Mouse (Mus musculus) liver, embryonic 14.5 days (tissue): ENCODE data around the gene Jchain. TPM values are rescaled to one million over a fixed set of nuclear protein-coding genes. Genes with fewer than 3 reads are reported as not detected.

Source experiments
- ATAC-seq: fragments of 200-750 bp; cut with Nextera tagmentation; 2 replicates; pipeline ENCODE4 v1.8.0; 2017; ENCODE audit warnings: moderate number of reproducible peaks, mild to moderate bottlenecking, moderate library complexity; ENCODE audit not compliant: insufficient read depth
- DNase-seq, 3 experiments: peaks; one replicate each; pipeline ENCODE4 v3.0.0-alpha.2; 2012 to 2013; ENCODE audit warnings: low read depth in 3 of 3, low spot score in 3 of 3
- H3K27ac ChIP-seq: fragments of 300-500 bp; sonication (generic); 2 replicates; pipeline ENCODE4 v1.5.1; 2014; ENCODE audit warnings: moderate library complexity, mild to moderate bottlenecking, control low read depth, inconsistent platforms
- H3K27me3 ChIP-seq: fragments of 300-500 bp; sonication (generic); 2 replicates; pipeline ENCODE4 v1.6.1; 2014; ENCODE audit warnings: mild to moderate bottlenecking, low read length, moderate library complexity; ENCODE audit not compliant: control insufficient read depth, insufficient read depth
- H3K36me3 ChIP-seq: fragments of 300-500 bp; sonication (generic); replicated peaks from 2 replicates; pipeline ENCODE4 v1.6.1; 2014; ENCODE audit warnings: low read depth; ENCODE audit not compliant: control insufficient read depth, insufficient read depth
- H3K4me1 ChIP-seq, 2 experiments: fragments of 200-500 bp in 1 of 2; fragments of 300-500 bp in 1 of 2; sonication (generic) in 1 of 2; replicated peaks; 2 replicates each; pipeline ENCODE4 v1.6.1; 2012 to 2014; ENCODE audit warnings: antibody characterized with exemption in 1 of 2, inconsistent platforms in 1 of 2, low read length in 1 of 2; ENCODE audit not compliant: control insufficient read depth in 2 of 2, insufficient read depth in 2 of 2
- H3K4me2 ChIP-seq: fragments of 300-500 bp; sonication (generic); 2 replicates; pipeline ENCODE4 v1.6.1; 2014; ENCODE audit warnings: low read depth, mild to moderate bottlenecking, control low read depth, moderate library complexity
- H3K4me3 ChIP-seq, 2 experiments: fragments of 200-500 bp in 1 of 2; fragments of 300-500 bp in 1 of 2; sonication (generic) in 1 of 2; 2 replicates each; pipeline ENCODE4 v1.5.1; 2012 to 2014; ENCODE audit warnings: low read depth in 2 of 2, low read length in 2 of 2, mild to moderate bottlenecking in 2 of 2, control low read depth in 1 of 2, inconsistent platforms in 1 of 2, moderate library complexity in 1 of 2; ENCODE audit not compliant: insufficient read depth in 1 of 2
- H3K9ac ChIP-seq: fragments of 300-500 bp; sonication (generic); replicated peaks from 2 replicates; pipeline ENCODE4 v1.6.1; 2014; ENCODE audit warnings: mild to moderate bottlenecking, control low read depth, moderate library complexity
- H3K9me3 ChIP-seq: fragments of 300-500 bp; sonication (generic); 2 replicates; pipeline ENCODE4 v1.6.1; 2016; ENCODE audit warnings: low read length, mixed read lengths; ENCODE audit not compliant: control insufficient read depth
- CTCF ChIP-seq: IDR thresholded peaks from 2 replicates; pipeline ENCODE4 v1.5.1; 2016; ENCODE audit warnings: antibody characterized with exemption, low read depth, control low read depth
- EP300 ChIP-seq: IDR thresholded peaks from 2 replicates; pipeline ENCODE4 v1.6.1; 2016; ENCODE audit warnings: antibody characterized with exemption, low read depth
- WGBS: fragments of 180-500 bp; shearing (Covaris S2); extraction: QIAGEN DNeasy Blood & Tissue Kit; methylation state at CpG from one replicate; pipeline ENCODE4 v1.1.7; 2014; ENCODE audit not compliant: insufficient replicate concordance; 5-methylcytosine and 5-hydroxymethylcytosine counted together
- polyA plus RNA-seq, 2 experiments: library from polyadenylated mRNA; depleted of rRNA in 1 of 2; stranded (reverse) in 1 of 2; unstranded in 1 of 2; fragments of >200 nt; fragmentation: Nextera tagmentation in 1 of 2; extraction: Ambion mirVana in 1 of 2; gene quantifications; 2 replicates each; pipeline versions ENCODE4 v1.2.1 to v1.2.3; 2012 to 2014

Jchain gene
- 0.11 TPM in 1 of 2 replicates, not detected in the other for polyA plus RNA-seq (2012; rRNA removed)
- not detected in 2 replicates for polyA plus RNA-seq (2014; fragmentation: Nextera tagmentation; extraction: Ambion mirVana)

- WGBS: 57% methylated on average over 3 of the region's 3 CpGs
- TF ChIP-seq CTCF (no peak), EP300 (no peak)
- H3K27ac ChIP-seq: no peak within 1 kb of the TSS
Measured at GRCm38 (mm10) chr5:88527657-88528056, at the start of gene Jchain. Gene Jchain (minus strand): TSS chr5:88527891.

DNA sequence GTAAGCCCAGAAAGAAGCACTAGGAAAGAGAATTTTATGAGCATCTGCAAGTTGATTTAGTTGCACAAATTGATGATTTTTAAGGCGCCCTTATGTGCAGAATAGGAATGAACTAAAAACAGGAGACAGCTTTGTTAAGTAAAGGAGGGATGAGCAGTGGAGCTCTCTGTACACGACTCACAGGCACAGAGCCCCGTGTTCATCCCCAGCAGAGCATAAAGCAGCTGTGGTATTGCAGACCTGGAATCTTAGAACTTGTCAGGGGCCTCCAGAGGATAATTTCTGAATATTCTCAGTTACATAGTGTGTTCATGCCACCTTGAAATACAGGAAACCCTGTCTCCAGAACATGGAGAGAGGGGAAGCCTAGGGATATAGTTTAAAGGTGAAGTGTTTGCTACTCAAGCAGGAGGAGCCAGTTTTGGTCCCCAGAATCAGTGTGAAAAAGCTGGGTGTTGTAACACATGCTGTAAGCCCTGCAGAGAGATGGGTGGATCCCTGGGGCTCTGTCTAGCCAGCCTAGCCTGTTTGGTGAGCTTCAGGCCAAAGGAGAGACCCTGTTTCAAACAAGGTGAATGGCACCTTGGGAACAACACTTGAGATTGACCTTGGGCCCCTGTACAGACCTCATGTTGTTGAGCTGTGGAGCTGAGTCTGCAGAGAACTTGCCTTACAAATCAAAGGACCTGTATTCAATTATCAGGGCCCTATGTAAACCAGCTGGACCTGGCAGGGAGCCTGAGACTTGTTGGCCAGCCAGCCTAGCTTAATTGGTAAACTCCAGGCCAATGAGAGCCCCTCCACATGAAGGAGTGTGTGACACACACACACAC, 48.0 kb upstream of the Jchain start:
- Histone ChIP-seq H3K36me3 (no peaks in the 10 kb centered on the region), H3K9ac (no peak overlapping the region), H3K9me3 (no peaks in the 10 kb centered on the region), H3K4me2 (no peak overlapping the region), H3K4me1 (no peaks in the 10 kb centered on the region), H3K4me3 (no peak overlapping the region), H3K27me3 (no peaks in the 10 kb centered on the region), H3K27ac (no peak overlapping the region)
- DNase-seq: no peak
- ATAC-seq: no peak
- TF ChIP-seq EP300 (no peak), CTCF (no peak)
- WGBS: 61% methylated on average over 3 of the region's 3 CpGs

More at GRCm38 (mm10) chr5:88527657-88528056, at the start of gene Jchain:
- DNase-seq (no peak), ATAC-seq (no peak)
- Histone ChIP-seq H3K9ac (no peak within 1 kb of the TSS), H3K4me3 (no peak within 1 kb of the TSS), H3K4me2 (no peak within 1 kb of the TSS), H3K9me3 (no peaks in the 10 kb centered on the region), H3K27me3 (no peaks in the 10 kb centered on the region), H3K36me3 (no peaks in the 10 kb centered on the region), H3K4me1 (no peaks in the 10 kb centered on the region)

- H3K4me2 ChIP-seq: no peak overlapping the region
- 70% methylated on average over 3 of the region's 3 CpGs for whole genome bisulfite sequencing
- ATAC-seq (no peak), DNase-seq (no peak)
- H3K36me3 ChIP-seq: no peaks in the 10 kb centered on the region
- no peaks in the 10 kb centered on the region for H3K4me1 ChIP-seq
- H3K27ac ChIP-seq: no peak overlapping the region
- no peaks in the 10 kb centered on the region for H3K9me3 ChIP-seq
- H3K4me3 ChIP-seq: no peak overlapping the region
- no peak for TF ChIP-seq CTCF
- no peak for TF ChIP-seq EP300
- no peak overlapping the region for H3K9ac ChIP-seq
- no peaks in the 10 kb centered on the region for H3K27me3 ChIP-seq
Measured at GRCm38 (mm10) chr5:88574829-88575228, 47.1 kb upstream of the Jchain start.

DNA sequence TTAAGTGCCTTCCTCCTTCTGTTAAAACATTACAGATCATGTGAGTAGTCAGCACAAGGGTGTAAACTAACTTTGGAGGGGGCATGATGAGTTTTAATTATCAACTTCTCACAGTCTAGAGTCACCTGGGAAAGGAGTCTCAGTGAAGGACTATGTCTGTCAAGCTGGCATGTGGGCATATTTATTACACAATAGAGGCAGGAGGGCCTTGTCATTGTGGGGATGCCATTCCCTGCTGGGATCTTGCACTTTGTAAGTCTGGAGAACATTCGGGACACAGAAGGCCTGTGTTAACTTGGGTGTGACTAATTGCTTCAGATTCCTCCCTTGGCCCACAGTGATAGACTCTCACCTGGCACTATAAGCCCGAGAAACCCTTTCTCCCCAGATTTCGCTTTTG, 41.9 kb upstream of the Jchain start:
- Histone ChIP-seq H3K9ac (no peak overlapping the region), H3K36me3 (no peaks in the 10 kb centered on the region), H3K4me3 (no peak overlapping the region), H3K4me2 (no peak overlapping the region), H3K27ac (no peak overlapping the region), H3K9me3 (no peaks in the 10 kb centered on the region), H3K27me3 (peaks cover 2% of the 10 kb centered on the region; the same call in 1 of the 2 replicates), H3K4me1 (peaks cover 6 to 8% of the 10 kb centered on the region in 2 experiments)
- 66% methylated on average over 3 of the region's 3 CpGs for WGBS
- no peak for TF ChIP-seq EP300
- no peak for TF ChIP-seq CTCF
- ATAC-seq (no peak), DNase-seq (no peak)
